Mouse (Mus musculus) mouse embryonic stem cell (cell line): Measurements from ENCODE around the gene Stbd1.

Experiments
- in situ Hi-C, 2 experiments: fragments of 300-500 bp; cut with MboI; formaldehyde crosslinking; loops; 1 replicate in 1 of 2; 3 replicates in 1 of 2; pipeline ENCODE4 v1.14.3; 2019 to 2020; ENCODE audit warnings: low sequenced_read_pairs in 2 of 2, low pct_unique_long_range_greater_than_20kb in 1 of 2, mixed read lengths in 1 of 2; ENCODE audit not compliant: unreplicated experiment in 1 of 2

The Stbd1 gene

DNA sequence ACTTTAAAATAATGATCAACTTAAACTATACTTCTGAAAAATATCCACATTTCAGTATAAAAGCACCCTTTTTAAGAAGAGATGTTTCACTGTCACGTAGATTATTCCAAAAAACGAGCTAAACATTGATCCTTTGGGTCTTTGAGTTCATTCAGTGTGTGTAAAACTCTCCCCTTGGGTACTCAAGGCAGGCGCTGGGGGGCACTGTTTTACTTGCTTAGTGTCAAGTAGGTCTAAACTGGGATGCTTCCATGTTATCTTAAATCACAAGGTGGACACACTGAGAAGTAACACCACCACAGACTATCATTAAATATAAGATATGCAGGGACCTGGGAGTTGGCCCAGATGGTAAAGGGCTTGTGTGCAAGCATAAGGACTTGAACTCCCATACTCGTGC, 30.7 kb downstream of the Stbd1 start:
- in situ Hi-C loops = no loop called here

DNA sequence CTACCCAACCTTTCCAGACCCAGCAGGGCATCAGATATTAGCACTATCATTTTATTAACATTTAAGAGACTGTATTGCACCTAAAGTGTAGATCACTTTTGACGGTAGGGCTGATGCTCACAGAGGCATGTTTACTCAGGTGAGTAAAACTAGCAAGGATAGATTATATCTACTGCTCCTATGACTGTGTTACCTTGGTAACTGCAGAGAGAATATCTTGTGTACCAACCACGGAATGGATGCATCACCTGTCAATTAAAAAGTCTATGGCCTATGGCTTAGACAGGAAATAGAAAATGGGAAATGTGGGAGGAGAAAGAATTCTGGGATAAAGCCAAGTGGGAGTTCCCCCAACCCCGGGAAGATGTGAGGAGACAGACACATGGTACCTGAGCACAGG, 32.1 kb downstream of the Stbd1 start:
- in situ Hi-C loops = no loop called here

DNA sequence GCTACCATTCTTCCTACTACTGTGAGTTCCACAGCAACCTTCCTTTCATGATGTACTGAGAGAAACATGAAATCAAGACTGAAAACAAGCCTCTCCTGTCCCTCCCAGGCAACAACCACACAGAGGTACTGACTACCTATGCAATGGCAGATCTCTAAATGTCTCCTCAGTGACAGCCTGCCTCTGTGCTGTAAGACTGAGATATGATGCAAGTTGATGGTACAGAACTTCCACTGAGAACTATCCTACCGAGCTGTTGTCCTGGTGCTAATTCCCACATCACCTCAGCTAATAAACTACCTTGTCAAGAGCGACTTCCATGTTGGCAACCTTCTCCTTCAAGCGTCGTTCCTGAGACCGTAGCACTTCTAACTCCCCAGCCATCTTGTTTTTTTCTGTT, 33.0 kb downstream of the Stbd1 start:
- in situ Hi-C loops = no loop called here

DNA sequence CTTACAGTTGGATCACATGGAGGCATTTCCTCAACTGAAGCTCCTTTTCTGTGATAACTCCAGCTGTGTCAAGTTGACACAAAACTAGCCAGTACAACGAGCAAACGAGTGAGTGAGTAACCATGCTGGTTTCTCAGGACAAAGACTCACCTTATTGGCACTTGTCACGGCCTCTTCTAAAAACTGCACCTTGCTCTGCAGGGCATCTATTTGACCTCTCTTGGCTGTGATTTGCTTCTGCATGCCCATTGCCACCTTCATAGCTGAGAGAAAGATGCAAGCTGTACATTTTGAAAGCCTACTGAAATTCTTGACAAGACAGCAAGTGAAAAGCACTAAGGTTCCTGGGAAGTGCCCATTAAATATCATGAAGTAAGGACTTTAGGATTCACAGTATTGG, 38.0 kb downstream of the Stbd1 start:
- in situ Hi-C loops = no loop called here
